ENCODE assay signal across 17 mouse cellular contexts in genomic region chr1:132919258-132919657, GRCm38 (mm10). TPM values are rescaled to one million over a fixed set of nuclear protein-coding genes. Genes with fewer than 3 reads are reported as not detected.
"Had no signal": no experiment of that assay in that cellular context is flagged by ENCODE, and none has a peak within 500 bp of the region (broad histone marks: within the 10 kb centered on the region; RNA-seq: fewer than 3 reads in every experiment).

No protein-coding gene starts in this region.

- H3K36me3 ChIP-seq: lung, embryonic 15.5 days; midbrain, embryonic 15.5 days; neural tube, embryonic 12.5 days; stomach, embryonic 15.5 days had no signal

- DNase-seq: lung, adult 2 months; lung, postnatal 14 days; lung, postnatal 36 days; thymus, adult 2 months; thymus, postnatal 25 days; thymus, postnatal 4 days had no signal

- H3K27me3 ChIP-seq: lung, embryonic 15.5 days; midbrain, embryonic 13.5 days; midbrain, embryonic 15.5 days; neural tube, embryonic 12.5 days had no signal

- H3K9me3 ChIP-seq: lung, embryonic 15.5 days; megakaryocyte, embryonic 14.5 days; midbrain, embryonic 13.5 days; midbrain, embryonic 15.5 days; neural tube, embryonic 12.5 days; stomach, embryonic 15.5 days had no signal

- H3K27ac ChIP-seq: lung, embryonic 15.5 days; macrophage; neural tube, embryonic 12.5 days; stomach, embryonic 15.5 days; stomach, postnatal 0 days had no signal

- H3K4me3 ChIP-seq: lung, embryonic 15.5 days; megakaryocyte, embryonic 14.5 days; midbrain, embryonic 13.5 days; midbrain, embryonic 15.5 days; neural tube, embryonic 12.5 days; stomach, embryonic 15.5 days had no signal

- H3K9ac ChIP-seq: lung, embryonic 15.5 days; midbrain, embryonic 13.5 days; midbrain, embryonic 15.5 days; neural tube, embryonic 12.5 days; stomach, embryonic 15.5 days had no signal

RNA-seq across cellular contexts. Expression of gene Lrrn2, which starts 39.2 kb away (rescaled TPM):
- total RNA-seq: megakaryocyte progenitor cell, adult 5-6 weeks; monocyte, adult 5-6 weeks; neutrophil, adult 5-6 weeks had no signal
- polyA plus RNA-seq: macrophage had no signal
